Comparison of ENCODE assay signal across 8 mouse cellular contexts in the genomic region with DNA sequence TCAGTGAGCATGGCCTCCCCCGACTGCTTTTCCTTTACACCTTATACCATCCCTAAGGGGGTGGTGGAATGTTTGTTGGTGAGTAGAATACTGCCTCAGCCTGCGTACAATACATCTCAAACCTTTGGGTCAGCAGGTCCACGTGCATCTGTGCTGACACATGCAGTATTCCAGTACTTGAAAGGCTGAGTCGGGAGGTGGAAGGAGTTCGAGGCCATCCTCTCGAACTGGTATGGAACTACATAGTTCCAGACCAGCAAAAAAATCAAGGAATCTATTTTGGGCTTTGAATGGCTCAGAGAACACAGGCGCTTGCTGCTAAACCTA. TPM values are rescaled to one million over a fixed set of nuclear protein-coding genes. Genes with fewer than 3 reads are reported as not detected.
DNase-seq lines count a peak whose midpoint lies in the region; ATAC-seq and TF ChIP-seq lines count a peak whose summit lies in the region.

No protein-coding gene starts in this region.

- no peaks in the 10 kb centered on the region for H3K9me3 ChIP-seq in forebrain, embryonic 16.5 days (ENCODE audit: control insufficient read depth, low read length)
- no peaks in the 10 kb centered on the region for H3K9me3 ChIP-seq in liver, postnatal 0 days (ENCODE audit: low read length)

- H3K36me3 ChIP-seq in C2C12 (ENCODE audit: control insufficient read depth, insufficient read depth) = peaks cover 13% of the 10 kb centered on the region
- peaks cover 4% of the 10 kb centered on the region; the same call in 1 of the 2 replicates for H3K36me3 ChIP-seq in forebrain, embryonic 16.5 days (ENCODE audit: control insufficient read depth, insufficient read depth)
- H3K36me3 ChIP-seq in liver, postnatal 0 days (replicated peaks; ENCODE audit: insufficient read depth, low read length) = peaks cover 29% of the 10 kb centered on the region

- TF ChIP-seq CTCF in gastrocnemius, adult 2 months (IDR thresholded peaks at IDR 0.05) = no peak
- TF ChIP-seq CTCF in C2C12 (IDR thresholded peaks at IDR 0.05; ENCODE audit: control insufficient read depth, insufficient read depth, insufficient read length) = no peak
- no peak for TF ChIP-seq CTCF in liver, postnatal 0 days (IDR thresholded peaks at IDR 0.05; ENCODE audit: low read depth)

- no peak for ATAC-seq in forebrain, embryonic 16.5 days
- no peak; the same call in 1 of the 2 replicates for ATAC-seq in liver, postnatal 0 days

- H3K27me3 ChIP-seq in C2C12 (ENCODE audit: control insufficient read depth, insufficient read depth, insufficient read length) = no peaks in the 10 kb centered on the region
- H3K27me3 ChIP-seq in forebrain, embryonic 16.5 days (replicated peaks; ENCODE audit: control insufficient read depth, insufficient read depth, low read length) = no peaks in the 10 kb centered on the region
- no peaks in the 10 kb centered on the region for H3K27me3 ChIP-seq in liver, postnatal 0 days (ENCODE audit: insufficient read depth, low read length)

- no peak for DNase-seq in gastrocnemius, adult 2 months
- no peak for DNase-seq in gastrocnemius, postnatal 4 days (ENCODE audit: low spot score in 2 of 2)
- no peak for DNase-seq in liver, postnatal 0 days
- DNase-seq in ovary, postnatal 36 days (ENCODE audit: low spot score) = no peak
- no peak for DNase-seq in cerebellum, adult 18-20 months
- DNase-seq in gastrocnemius, postnatal 10 days = no peak

- TF ChIP-seq EP300 in liver, postnatal 0 days (IDR thresholded peaks at IDR 0.05; ENCODE audit: low read depth) = no peak

- whole genome bisulfite sequencing in forebrain, embryonic 16.5 days = 4% methylated on average over 7 of the region's 7 CpGs
- WGBS in liver, postnatal 0 days (ENCODE audit: insufficient replicate concordance) = 8% methylated on average over 7 of the region's 7 CpGs

- H3K4me1 ChIP-seq in forebrain, embryonic 16.5 days (replicated peaks; ENCODE audit: control insufficient read depth, insufficient read depth, low read length) = peaks cover 16% of the 10 kb centered on the region
- peaks cover 18% of the 10 kb centered on the region for H3K4me1 ChIP-seq in liver, postnatal 0 days (ENCODE audit: insufficient read depth)

- H3K9ac ChIP-seq in forebrain, embryonic 16.5 days (replicated peaks; ENCODE audit: low read depth, low read length) = peak overlapping the region; percentile 79
- H3K9ac ChIP-seq in liver, postnatal 0 days (replicated peaks) = peak overlapping the region; percentile 81

- peak overlapping the region; percentile 81 for H3K4me3 ChIP-seq in gastrocnemius, adult 2 months
- peak overlapping the region; percentile 33 for H3K4me3 ChIP-seq in C2C12 (ENCODE audit: insufficient read depth, poor library complexity, severe bottlenecking)
- peak overlapping the region; percentile 79 for H3K4me3 ChIP-seq in forebrain, embryonic 16.5 days (replicated peaks; ENCODE audit: low read length)
- H3K4me3 ChIP-seq in liver, postnatal 0 days (ENCODE audit: low read depth, low read length) = peak overlapping the region; percentile 86

- peak overlapping the region; percentile 78 for H3K4me2 ChIP-seq in forebrain, embryonic 16.5 days (ENCODE audit: low read length)
- peak overlapping the region; percentile 71 for H3K4me2 ChIP-seq in liver, postnatal 0 days (ENCODE audit: low read depth, low read length)

- intact Hi-C loops in gastrocnemius, adult 2 months (cut with DNase I) = loop anchor here (2.0 kb wide), 1 partner anchor 36 kb away; a partner anchor contains a TSS

- H3K79me3 ChIP-seq in C2C12 (ENCODE audit: low read depth) = peaks cover 8% of the 10 kb centered on the region

- H3K27ac ChIP-seq in gastrocnemius, adult 2 months = peak overlapping the region; percentile 99
- peak overlapping the region; percentile 84 for H3K27ac ChIP-seq in forebrain, embryonic 16.5 days (ENCODE audit: low read length)
- H3K27ac ChIP-seq in liver, postnatal 0 days (ENCODE audit: low read depth) = peak overlapping the region; percentile 91

- peaks cover 17% of the 10 kb centered on the region for H3K79me2 ChIP-seq in C2C12 (ENCODE audit: control insufficient read depth, insufficient read depth)

- H3ac ChIP-seq in C2C12 (ENCODE audit: control insufficient read depth, insufficient read length, low read depth) = peak overlapping the region; percentile 49

TF ChIP-seq in C2C12, 6 proteins besides CTCF, POLR2A, EP300 and RAD21:
- no peak for TF ChIP-seq CEBPB (IDR thresholded peaks at IDR 0.05; ENCODE audit: low read depth)
- no peak for TF ChIP-seq MAX (IDR thresholded peaks at IDR 0.05)

RNA-seq across cellular contexts. Expression of a gene that starts 0.6 kb away (rescaled TPM):
- total RNA-seq in gastrocnemius, adult 2 months (2021) = 10 to 100 TPM; 28.9 to 35.8 TPM
- 10 to 100 TPM; 38.3 to 40.6 TPM for total RNA-seq in gastrocnemius, postnatal 4 days (2021)
- polyA plus RNA-seq in C2C12 (2012; fragmentation: generic; extraction: Trizol) = 100 TPM
- polyA plus RNA-seq in forebrain, embryonic 16.5 days (2015; fragmentation: Nextera tagmentation; extraction: Ambion mirVana) = 52.7 and 54.6 TPM in 2 replicates
- 34.6 and 38.0 TPM in 2 replicates for polyA plus RNA-seq in liver, postnatal 0 days (2015; fragmentation: Nextera tagmentation; extraction: Ambion mirVana)
- total RNA-seq in gastrocnemius, postnatal 10 days (2021) = 10 to 100 TPM; 29.5 to 31.8 TPM

RNA-seq across cellular contexts. Expression of a gene that starts 15.3 kb away (rescaled TPM):
- total RNA-seq in gastrocnemius, adult 2 months (2021) = 1 to 10 TPM in 1 of 2 experiments, under 1 TPM in 1; 0.74 to 1.3 TPM
- total RNA-seq in gastrocnemius, postnatal 4 days (2021) = 1 to 10 TPM; 1.9 to 2.0 TPM
- 0.19 TPM for polyA plus RNA-seq in C2C12 (2012; fragmentation: generic; extraction: Trizol)
- 2.8 and 3.5 TPM in 2 replicates for polyA plus RNA-seq in forebrain, embryonic 16.5 days (2015; fragmentation: Nextera tagmentation; extraction: Ambion mirVana)
- 13.6 and 14.2 TPM in 2 replicates for polyA plus RNA-seq in liver, postnatal 0 days (2015; fragmentation: Nextera tagmentation; extraction: Ambion mirVana)
- 1 to 10 TPM; 1.4 to 2.5 TPM for total RNA-seq in gastrocnemius, postnatal 10 days (2021)

RNA-seq across cellular contexts. Expression of a gene that starts 36.0 kb away (rescaled TPM):
- 10 to 100 TPM; 54.6 to 57.2 TPM for total RNA-seq in gastrocnemius, adult 2 months (2021)
- total RNA-seq in gastrocnemius, postnatal 4 days (2021) = 10 to 100 TPM; 81.9 to 91.2 TPM
- 69.9 TPM for polyA plus RNA-seq in C2C12 (2012; fragmentation: generic; extraction: Trizol)
- polyA plus RNA-seq in forebrain, embryonic 16.5 days (2015; fragmentation: Nextera tagmentation; extraction: Ambion mirVana) = 26.5 and 27.8 TPM in 2 replicates
- 8.6 TPM in 2 replicates for polyA plus RNA-seq in liver, postnatal 0 days (2015; fragmentation: Nextera tagmentation; extraction: Ambion mirVana)
- 10 to 100 TPM; 81.0 to 95.2 TPM for total RNA-seq in gastrocnemius, postnatal 10 days (2021)

Comparison
In these comparisons a context has a peak if more than half of its experiments do, and no peak if none do; other contexts are left out.
1. H3K4me3 ChIP-seq: peak in every context shown above with its lines; median percentile 86 in liver, postnatal 0 days; 81 in gastrocnemius, adult 2 months; 79 in forebrain, embryonic 16.5 days; 33 in C2C12.